Mouse (Mus musculus) MEL (cell line): ENCODE data around the gene Runx1. TPM values are rescaled to one million over a fixed set of nuclear protein-coding genes. Genes with fewer than 3 reads are reported as not detected.

Experiments
- DNase-seq: peaks from one replicate; pipeline ENCODE4 v3.0.0; 2011; ENCODE audit warnings: low read depth, low spot score
- H3K27ac ChIP-seq: 2 replicates; pipeline ENCODE4 v1.5.1; 2012; ENCODE audit warnings: low read depth, mild to moderate bottlenecking, control low read depth, low read length, moderate library complexity; ENCODE audit not compliant: control insufficient read depth
- H3K27me3 ChIP-seq, 2 experiments: fragments of 150-350 bp in 1 of 2; sonication (generic) in 1 of 2; 2 replicates each; pipeline ENCODE4 v1.6.1; 2012; ENCODE audit warnings: low read length in 2 of 2, mild to moderate bottlenecking in 2 of 2, improper control_type of control experiment in 1 of 2, moderate library complexity in 1 of 2; ENCODE audit not compliant: insufficient read depth in 2 of 2, control insufficient read depth in 1 of 2
- H3K36me3 ChIP-seq, 2 experiments: 2 replicates each; pipeline ENCODE4 v1.6.1; 2012 to 2014; ENCODE audit warnings: low read length in 2 of 2, improper control_type of control experiment in 1 of 2, inconsistent platforms in 1 of 2, mild to moderate bottlenecking in 1 of 2; ENCODE audit not compliant: insufficient read depth in 2 of 2, control insufficient read depth in 1 of 2
- H3K4me1 ChIP-seq, 2 experiments: fragments of 150-350 bp in 1 of 2; sonication (generic) in 1 of 2; 2 replicates each; pipeline ENCODE4 v1.6.1; 2012; ENCODE audit warnings: low read length in 2 of 2, improper control_type of control experiment in 1 of 2, mild to moderate bottlenecking in 1 of 2; ENCODE audit not compliant: insufficient read depth in 2 of 2, control insufficient read depth in 1 of 2
- H3K4me3 ChIP-seq, 2 experiments: fragments of 150-350 bp in 1 of 2; sonication (generic) in 1 of 2; 2 replicates each; pipeline ENCODE4 v1.5.1; 2012; ENCODE audit warnings: low read depth in 2 of 2, low read length in 2 of 2, mild to moderate bottlenecking in 2 of 2, moderate library complexity in 2 of 2, control low read depth in 1 of 2, improper control_type of control experiment in 1 of 2; ENCODE audit not compliant: control insufficient read depth in 1 of 2, insufficient read depth in 1 of 2
- H3K79me2 ChIP-seq: 2 replicates; pipeline ENCODE4 v1.6.1; 2012; ENCODE audit warnings: mild to moderate bottlenecking, low read length, moderate library complexity; ENCODE audit not compliant: control insufficient read depth, poor library complexity, insufficient read depth
- H3K9ac ChIP-seq: 2 replicates; pipeline ENCODE4 v1.6.1; 2012; ENCODE audit warnings: low read depth, mild to moderate bottlenecking, control low read depth, low read length, moderate library complexity; ENCODE audit not compliant: control insufficient read depth, poor library complexity, severe bottlenecking
- H3K9me3 ChIP-seq: fragments of 150-350 bp; sonication (generic); replicated peaks from 2 replicates; pipeline ENCODE4 v1.6.1; 2012; ENCODE audit warnings: mild to moderate bottlenecking, low read length, improper control_type of control experiment, moderate library complexity; ENCODE audit not compliant: insufficient read depth
- CTCF ChIP-seq, 3 experiments: IDR thresholded peaks in 2 of 3; conservative IDR thresholded peaks in 1 of 3; 2 replicates each; pipeline ENCODE4 v1.5.1; 2011 to 2012; ENCODE audit warnings: low read length in 3 of 3, low read depth in 2 of 3, mild to moderate bottlenecking in 2 of 3, improper control_type of control experiment in 1 of 3, inconsistent platforms in 1 of 3, mixed read lengths in 1 of 3, moderate library complexity in 1 of 3; ENCODE audit not compliant: control insufficient read depth in 1 of 3, insufficient read depth in 1 of 3, poor library complexity in 1 of 3, severe bottlenecking in 1 of 3
- E2F4 ChIP-seq: IDR thresholded peaks from 2 replicates; pipeline ENCODE4 v1.6.1; 2011; ENCODE audit warnings: low read depth, low read length, improper control_type of control experiment, borderline replicate concordance
- EP300 ChIP-seq, 2 experiments: IDR thresholded peaks; 2 replicates each; pipeline ENCODE4 v1.6.1; 2011; ENCODE audit warnings: improper control_type of control experiment in 2 of 2, low read length in 2 of 2, low read depth in 1 of 2, mild to moderate bottlenecking in 1 of 2
- ETS1 ChIP-seq: IDR thresholded peaks from 2 replicates; pipeline ENCODE4 v1.6.1; 2012; ENCODE audit warnings: low read depth, mild to moderate bottlenecking, inconsistent platforms, low read length, improper control_type of control experiment, moderate library complexity
- GATA1 ChIP-seq: IDR thresholded peaks from 2 replicates; pipeline ENCODE4 v1.6.1; 2011; ENCODE audit warnings: low read depth, low read length, improper control_type of control experiment
- HCFC1 ChIP-seq: IDR thresholded peaks from 2 replicates; pipeline ENCODE4 v1.6.1; 2012; ENCODE audit warnings: low read depth, mild to moderate bottlenecking, inconsistent platforms, low read length, improper control_type of control experiment, moderate library complexity
- KAT2A ChIP-seq: conservative IDR thresholded peaks from 2 replicates; pipeline ENCODE4 v1.6.1; 2012; ENCODE audit warnings: low read depth, low read length, improper control_type of control experiment, inconsistent platforms
- MAX ChIP-seq: IDR thresholded peaks from 2 replicates; pipeline ENCODE4 v1.6.1; 2011; ENCODE audit warnings: low read length, improper control_type of control experiment
- MXI1 ChIP-seq: IDR thresholded peaks from 2 replicates; pipeline ENCODE4 v1.6.1; 2011; ENCODE audit warnings: mild to moderate bottlenecking, low read depth, low read length, improper control_type of control experiment
- MYC ChIP-seq: IDR thresholded peaks from 2 replicates; pipeline ENCODE4 v1.6.1; 2011; ENCODE audit warnings: low read depth, mild to moderate bottlenecking, low read length, improper control_type of control experiment, moderate library complexity
- NELFE ChIP-seq: IDR thresholded peaks from 2 replicates; pipeline ENCODE4 v1.6.1; 2011; ENCODE audit warnings: low read depth, low read length, improper control_type of control experiment
- POLR2A ChIP-seq, 2 experiments: IDR thresholded peaks; 2 replicates each; pipeline ENCODE4 v1.6.1; 2011 to 2012; ENCODE audit warnings: low read length in 2 of 2, mild to moderate bottlenecking in 2 of 2, control low read depth in 1 of 2, improper control_type of control experiment in 1 of 2, low read depth in 1 of 2, moderate library complexity in 1 of 2; ENCODE audit not compliant: control insufficient read depth in 1 of 2, insufficient read depth in 1 of 2, poor library complexity in 1 of 2
- POLR2AphosphoS2 ChIP-seq: IDR thresholded peaks from 2 replicates; pipeline ENCODE4 v1.6.1; 2011; ENCODE audit warnings: low read length, improper control_type of control experiment
- RAD21 ChIP-seq: IDR thresholded peaks from 2 replicates; pipeline ENCODE4 v1.6.1; 2011; ENCODE audit warnings: mild to moderate bottlenecking, low read depth, low read length, improper control_type of control experiment
- SIN3A ChIP-seq: IDR thresholded peaks from 2 replicates; pipeline ENCODE4 v1.6.1; 2012; ENCODE audit warnings: low read length, improper control_type of control experiment, inconsistent platforms
- SMC3 ChIP-seq: IDR thresholded peaks from 2 replicates; pipeline ENCODE4 v1.6.1; 2011; ENCODE audit warnings: low read depth, low read length, improper control_type of control experiment
- USF2 ChIP-seq, 2 experiments: IDR thresholded peaks; 2 replicates each; pipeline ENCODE4 v1.6.1; 2011 to 2012; ENCODE audit warnings: improper control_type of control experiment in 2 of 2, low read length in 2 of 2, borderline replicate concordance in 1 of 2, inconsistent platforms in 1 of 2, low read depth in 1 of 2, mild to moderate bottlenecking in 1 of 2; ENCODE audit not compliant: insufficient read depth in 1 of 2
- ZC3H11A ChIP-seq: IDR thresholded peaks from 2 replicates; pipeline ENCODE4 v1.6.1; 2012; ENCODE audit warnings: low read depth, mild to moderate bottlenecking, inconsistent platforms, low read length, improper control_type of control experiment
- ZKSCAN1 ChIP-seq: IDR thresholded peaks from 2 replicates; pipeline ENCODE4 v1.6.1; 2012; ENCODE audit warnings: low read depth, mild to moderate bottlenecking, inconsistent platforms, low read length, improper control_type of control experiment, moderate library complexity
- polyA plus RNA-seq, 2 experiments: library from polyadenylated mRNA; stranded (reverse) in 1 of 2; unstranded in 1 of 2; fragments of >175 nt in 1 of 2; fragments of >200 nt in 1 of 2; gene quantifications; 2 replicates each; pipeline versions ENCODE4 v1.2.1 to v1.2.4; 2012; ENCODE audit warnings: low replicate concordance in 2 of 2, low read depth in 1 of 2; ENCODE audit not compliant: insufficient read length in 2 of 2, insufficient read depth in 1 of 2, missing spikeins in 1 of 2
- total RNA-seq: library from RNA; depleted of rRNA; stranded (reverse); fragments of 300-350 nt; gene quantifications from 2 replicates; pipeline ENCODE4 v1.2.3, GENCODE M21; 2012

Runx1 gene
- total and polyA plus RNA-seq, 3 experiments: 14.3 to 23.5 TPM; not detected in 1

DNA sequence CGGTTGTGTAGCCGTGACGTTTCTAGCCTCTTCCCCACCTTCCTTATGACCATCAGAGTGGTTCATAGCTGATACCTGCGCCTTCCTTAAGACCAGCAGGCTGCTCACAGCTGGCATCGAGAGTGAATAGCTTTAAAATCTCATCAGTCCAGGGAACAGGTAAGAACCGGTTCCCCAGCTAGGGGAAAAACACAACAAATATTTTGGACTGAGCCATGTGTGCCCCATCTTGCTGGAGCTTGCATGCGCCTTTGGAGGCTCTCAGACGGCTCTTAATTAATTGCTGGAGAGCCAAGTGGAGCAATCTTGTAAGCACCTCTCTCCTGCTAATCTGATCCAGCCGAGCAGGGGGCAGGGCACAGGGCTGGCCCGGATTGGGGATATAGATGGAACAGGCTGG, 245.0 kb downstream of the Runx1 start:
- H3K4me3 ChIP-seq: no peak overlapping the region
- H3K27me3 ChIP-seq: no peaks in the 10 kb centered on the region
- no peak overlapping the region for H3K9ac ChIP-seq
- DNase-seq: no peak
- no peaks in the 10 kb centered on the region for H3K9me3 ChIP-seq
- no peaks in the 10 kb centered on the region for H3K79me2 ChIP-seq
- H3K27ac ChIP-seq: no peak overlapping the region
- TF ChIP-seq POLR2AphosphoS2 (no peak), NELFE (no peak), E2F4 (no peak), POLR2A (IDR thresholded peaks at IDR 0.05; ENCODE audit: control insufficient read depth in 1 of 2, insufficient read depth in 1 of 2, low read depth in 1 of 2, low read length in 2 of 2, poor library complexity in 1 of 2) (no peak), ZC3H11A (no peak), KAT2A (no peak), SMC3 (no peak), USF2 (IDR thresholded peaks at IDR 0.05; ENCODE audit: borderline replicate concordance in 1 of 2, insufficient read depth in 1 of 2, low read depth in 1 of 2, low read length in 2 of 2) (no peak), ZKSCAN1 (no peak), SIN3A (no peak), RAD21 (no peak), CTCF (IDR thresholded peaks at IDR 0.05 in 2 of 3, conservative IDR thresholded peaks at IDR 0.05 in 1 of 3; ENCODE audit: control insufficient read depth in 1 of 3, insufficient read depth in 1 of 3, low read depth in 2 of 3, low read length in 3 of 3, poor library complexity in 1 of 3, severe bottlenecking in 1 of 3) (no peak)
- TF ChIP-seq, all 39 proteins: peak for 0
- Histone ChIP-seq H3K36me3 (peaks cover 0 to 4% of the 10 kb centered on the region in 2 experiments; a peak in 2 of 4 replicates), H3K4me1 (peaks cover 5 to 18% of the 10 kb centered on the region in 2 experiments; a peak in 3 of 4 replicates)

DNA sequence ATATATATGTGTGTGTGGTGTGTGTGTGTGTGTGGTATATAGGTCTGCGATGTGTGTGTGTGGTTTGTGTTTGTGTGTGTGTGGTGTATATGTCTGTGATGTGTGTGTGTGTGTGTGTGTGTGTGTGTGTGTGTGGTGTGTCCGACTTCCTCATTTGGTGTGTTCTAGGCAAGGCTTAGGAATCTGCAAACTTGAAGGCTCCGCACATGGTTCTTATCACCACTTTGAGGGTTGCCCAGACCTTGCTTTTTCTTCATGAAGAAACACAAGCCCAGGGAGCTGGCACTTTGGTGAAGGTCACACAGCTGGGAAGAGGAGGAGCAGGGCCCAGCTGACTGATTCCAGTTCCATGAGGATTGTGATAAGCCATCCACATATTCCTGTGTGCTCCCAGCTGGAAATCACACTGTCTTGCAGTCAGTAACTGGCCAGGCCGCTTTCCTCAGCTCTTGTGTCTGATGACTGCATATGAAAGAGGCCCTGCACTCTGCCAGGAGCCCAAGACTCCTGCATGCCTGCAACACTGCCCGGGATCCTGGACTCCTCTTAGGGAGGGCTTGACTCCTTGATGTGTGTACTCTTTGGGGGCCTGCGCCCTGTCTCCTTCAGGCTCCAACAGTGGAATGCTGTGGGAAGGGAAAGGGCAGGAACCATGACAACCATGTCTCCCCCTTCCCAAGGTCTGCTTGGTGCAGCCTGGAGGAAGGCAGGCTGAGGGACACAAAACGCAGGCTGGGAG, 246.9 kb downstream of the Runx1 start:
- H3K4me3 ChIP-seq: no peak overlapping the region
- no peaks in the 10 kb centered on the region for H3K79me2 ChIP-seq
- no peak overlapping the region for H3K27ac ChIP-seq
- H3K27me3 ChIP-seq: no peaks in the 10 kb centered on the region
- peaks cover 0 to 4% of the 10 kb centered on the region in 2 experiments; a peak in 2 of 4 replicates for H3K36me3 ChIP-seq
- H3K9me3 ChIP-seq: no peaks in the 10 kb centered on the region
- H3K4me1 ChIP-seq: peaks cover 5 to 18% of the 10 kb centered on the region in 2 experiments; a peak in 3 of 4 replicates
- no peak overlapping the region for H3K9ac ChIP-seq
- no peak for TF ChIP-seq SMC3
- 0 out of 2 replicates have a peak, but pooled peaks have one; percentile 35 for TF ChIP-seq MYC
- TF ChIP-seq HCFC1: no peak
- no peak for TF ChIP-seq POLR2AphosphoS2
- peak; percentile 60 for TF ChIP-seq MAX
- TF ChIP-seq EP300 (IDR thresholded peaks at IDR 0.05; ENCODE audit: low read depth in 1 of 2, low read length in 2 of 2): peak; percentile 17 to 39; a peak in 2 of 4 replicates
- TF ChIP-seq ETS1: peak; percentile 21
- TF ChIP-seq MXI1: peak; percentile 82
- 0 out of 2 replicates have a peak, but pooled peaks have one; percentile 23 for TF ChIP-seq GATA1
- DNase-seq: peak; percentile 58
